Mouse (Mus musculus): ENCODE results near the gene Vash1. TPM values are rescaled to one million over a fixed set of nuclear protein-coding genes. Genes with fewer than 3 reads are reported as not detected.

Gene Vash1
- total RNA-seq, 1 experiment from 2014 or later = 12.2 TPM

- DNase-seq = no peak
Measured at GRCm38 (mm10) chr12:86719961-86720639, 41.6 kb downstream of the Vash1 start.

- DNase-seq = peak; percentile 39
Measured at GRCm38 (mm10) chr12:86721453-86721852, 43.0 kb downstream of the Vash1 start.

- no peak for DNase-seq
Measured at GRCm38 (mm10) chr12:86724300-86724699, 45.8 kb downstream of the Vash1 start.

- no peak for DNase-seq
Measured at GRCm38 (mm10) chr12:86725706-86726105, 47.2 kb downstream of the Vash1 start.

- DNase-seq = peak; percentile 98
Measured at GRCm38 (mm10) chr12:86726120-86726640, 47.7 kb downstream of the Vash1 start, which contains the start of gene Angel1. TSS of gene Angel1 (minus strand) at chr12:86726460.

- peak; percentile 22 for DNase-seq
Measured at GRCm38 (mm10) chr12:86734319-86734810, 55.9 kb downstream of the Vash1 start, which contains the start of gene Lrrc74a. TSS of gene Lrrc74a (plus strand) at chr12:86734369.

Other genes starting within 250 kb of the Vash1 start
- gene Angel1, start 47.8 kb downstream of the Vash1 start, total RNA-seq (2021) = 2.7 and 5.0 TPM in 2 replicates
- not detected in 2 replicates for gene Lrrc74a, start 55.7 kb downstream of the Vash1 start, total RNA-seq (2021)
- gene Irf2bpl, start 206.1 kb downstream of the Vash1 start, total RNA-seq (2021) = 48.4 and 53.8 TPM in 2 replicates